Mouse (Mus musculus): ENCODE results near the gene Arfgap2. TPM values are rescaled to one million over a fixed set of nuclear protein-coding genes. Genes with fewer than 3 reads are reported as not detected.

The Arfgap2 gene
- 25.0 and 25.2 TPM in 2 replicates for polyA plus RNA-seq (2012; rRNA removed)

DNA sequence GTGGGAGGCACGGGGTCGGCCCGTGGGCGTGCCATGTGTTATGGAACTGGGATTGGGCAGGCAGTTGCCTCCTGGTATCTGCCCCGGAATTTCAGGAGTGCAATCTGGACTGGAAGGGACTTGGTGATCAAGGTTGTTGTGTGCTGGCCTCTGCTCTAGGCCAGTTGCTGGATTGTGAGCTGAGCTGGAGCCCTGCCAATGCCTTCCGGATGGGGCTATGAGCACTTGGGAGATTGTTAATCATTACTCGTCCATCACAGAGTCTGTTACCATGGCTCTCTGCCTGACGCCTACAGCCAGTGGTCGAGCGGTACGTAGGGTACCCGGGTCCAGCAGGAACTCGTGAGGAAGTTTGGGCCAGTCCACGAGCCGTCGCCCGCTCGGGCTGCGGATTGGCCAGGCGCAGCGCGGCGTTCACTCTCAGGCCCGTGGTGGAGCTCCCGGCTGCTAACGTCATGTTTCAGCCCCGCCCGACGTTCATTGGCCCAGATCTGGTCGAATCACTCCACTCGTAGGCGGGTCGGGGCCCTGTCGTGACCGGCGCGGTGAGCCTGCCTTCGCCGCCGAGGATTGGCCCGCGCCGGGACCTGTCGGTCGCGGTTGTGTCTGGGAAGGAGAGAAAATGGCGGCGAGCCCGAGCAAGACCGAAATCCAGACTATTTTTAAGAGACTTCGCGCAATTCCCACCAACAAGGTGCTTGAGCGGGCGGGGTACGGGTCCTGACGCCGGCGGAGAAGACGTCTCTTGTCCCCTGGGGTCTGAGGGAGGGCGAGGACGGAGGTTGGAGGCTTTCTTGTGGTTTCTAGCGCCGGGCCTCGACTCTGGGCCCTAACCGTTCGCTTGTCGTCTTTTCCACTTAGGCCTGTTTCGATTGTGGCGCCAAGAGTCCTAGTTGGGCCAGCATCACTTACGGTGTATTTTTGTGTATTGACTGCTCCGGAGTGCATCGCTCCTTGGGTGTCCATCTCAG lies at the start of gene Arfgap2:
Gene Arfgap2 (plus strand): TSS at position 264 of the 971 bp plus-strand sequence.

DNA sequence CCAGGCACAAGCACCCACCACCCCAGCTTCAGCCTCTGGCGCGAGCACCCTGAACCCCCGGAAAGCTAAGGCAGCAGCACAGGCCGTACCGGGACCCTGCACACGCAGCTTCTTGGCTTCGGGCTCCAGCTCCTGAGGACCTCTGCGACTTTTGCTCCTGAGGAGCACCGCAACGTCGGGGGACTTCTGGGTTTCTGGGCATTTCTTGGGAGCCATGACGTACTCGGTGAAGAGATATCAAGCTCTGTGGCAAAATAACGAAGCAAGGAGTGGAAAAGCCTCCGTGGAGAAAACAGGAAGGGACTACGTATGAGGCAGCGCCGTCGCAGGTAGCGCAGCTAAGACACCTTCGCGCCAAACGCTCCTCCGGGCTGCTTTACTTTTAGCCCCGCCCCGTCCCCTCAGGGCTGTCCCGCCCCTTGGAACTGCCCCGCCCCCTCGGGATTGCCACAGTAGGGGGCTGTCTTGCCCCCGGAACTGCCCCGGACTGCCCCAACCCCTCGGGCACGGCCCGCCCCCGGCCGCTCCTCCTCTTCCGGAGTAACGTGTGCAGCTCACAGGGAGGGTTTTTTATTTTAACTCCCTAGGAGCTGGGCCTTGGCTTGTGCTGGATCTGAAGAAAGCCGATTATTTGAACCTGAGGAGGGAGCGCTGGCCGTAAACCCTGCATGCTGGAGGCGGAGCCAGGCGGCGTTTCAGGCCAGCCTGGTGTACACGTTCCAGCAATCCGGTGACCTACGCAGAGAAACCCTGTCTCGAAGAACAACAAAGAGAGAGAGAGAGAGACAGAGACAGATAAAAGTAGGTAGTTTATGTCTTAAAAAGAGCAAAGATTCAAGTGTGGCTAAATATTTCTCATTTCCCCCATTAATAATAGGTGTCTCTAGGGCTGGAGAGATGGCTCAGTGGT lies 27.9 kb upstream of the Arfgap2 start, which contains the start of gene Ddb2:
Gene Ddb2 (minus strand): TSS at position 382 of the 910 bp plus-strand sequence.

DNA sequence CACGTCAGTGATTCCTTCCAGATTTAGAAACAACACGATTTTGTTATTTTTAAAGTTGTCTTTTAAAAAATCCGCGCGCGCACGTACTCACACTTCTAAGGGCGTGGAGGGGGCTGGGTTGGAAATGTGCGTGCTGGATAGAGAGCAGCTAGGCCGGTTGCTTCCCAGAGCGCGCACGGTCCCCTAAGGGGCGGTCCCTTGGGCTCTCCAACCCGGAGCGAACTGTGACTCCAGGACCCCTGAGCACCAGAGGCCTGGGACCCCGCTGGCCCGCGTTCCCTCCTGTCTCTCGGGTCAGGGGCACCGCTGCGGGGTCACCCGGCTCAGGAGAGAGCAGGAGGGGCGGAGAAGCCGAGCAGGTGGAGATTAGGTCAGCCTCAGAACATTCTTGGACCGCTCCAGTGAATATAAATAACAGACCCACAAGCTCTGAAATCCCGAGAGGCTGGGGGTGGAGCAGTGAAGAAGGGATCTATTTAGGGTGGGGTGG lies 9.1 kb upstream of the Arfgap2 start, which contains the start of gene Pacsin3:
Gene Pacsin3 (plus strand): TSS at position 294 of the 490 bp plus-strand sequence.

Other genes with a start within 250 kb of the Arfgap2 start
- gene Rapsn, start 229.4 kb upstream of the Arfgap2 start, polyA plus RNA-seq (2012; rRNA removed): 1.3 and 1.4 TPM in 2 replicates
- gene Psmc3, start 211.0 kb upstream of the Arfgap2 start, polyA plus RNA-seq (2012; rRNA removed): 20.1 and 21.7 TPM in 2 replicates
- gene Slc39a13, start 194.6 kb upstream of the Arfgap2 start, polyA plus RNA-seq (2012; rRNA removed): 28.1 and 29.9 TPM in 2 replicates
- gene Spi1, start 182.6 kb upstream of the Arfgap2 start, polyA plus RNA-seq (2012; rRNA removed): 9.2 and 13.9 TPM in 2 replicates
- 0.02 TPM in 1 of 2 replicates, not detected in the other for gene Mybpc3, start 146.8 kb upstream of the Arfgap2 start, polyA plus RNA-seq (2012; rRNA removed)
- 5.3 and 6.8 TPM in 2 replicates for gene Madd, start 81.1 kb upstream of the Arfgap2 start, polyA plus RNA-seq (2012; rRNA removed)
- gene Nr1h3, start 62.1 kb upstream of the Arfgap2 start, polyA plus RNA-seq (2012; rRNA removed): 7.9 and 9.2 TPM in 2 replicates
- gene Acp2, start 62.1 kb upstream of the Arfgap2 start, polyA plus RNA-seq (2012; rRNA removed): 6.9 and 9.8 TPM in 2 replicates
- 3.2 and 4.9 TPM in 2 replicates for gene Ddb2, start 28.0 kb upstream of the Arfgap2 start, polyA plus RNA-seq (2012; rRNA removed)
- 22.0 and 22.8 TPM in 2 replicates for gene Pacsin3, start 9.0 kb upstream of the Arfgap2 start, polyA plus RNA-seq (2012; rRNA removed)
- gene 1110051M20Rik, start 179.7 kb downstream of the Arfgap2 start, polyA plus RNA-seq (2012; rRNA removed): 4.5 and 6.2 TPM in 2 replicates
- gene Lrp4, start 192.5 kb downstream of the Arfgap2 start, polyA plus RNA-seq (2012; rRNA removed): 1.2 and 2.1 TPM in 2 replicates

All from stomach, adult 2 months (tissue).